Mouse (Mus musculus): ENCODE data around the gene Map3k21.

The Map3k21 gene

DNA sequence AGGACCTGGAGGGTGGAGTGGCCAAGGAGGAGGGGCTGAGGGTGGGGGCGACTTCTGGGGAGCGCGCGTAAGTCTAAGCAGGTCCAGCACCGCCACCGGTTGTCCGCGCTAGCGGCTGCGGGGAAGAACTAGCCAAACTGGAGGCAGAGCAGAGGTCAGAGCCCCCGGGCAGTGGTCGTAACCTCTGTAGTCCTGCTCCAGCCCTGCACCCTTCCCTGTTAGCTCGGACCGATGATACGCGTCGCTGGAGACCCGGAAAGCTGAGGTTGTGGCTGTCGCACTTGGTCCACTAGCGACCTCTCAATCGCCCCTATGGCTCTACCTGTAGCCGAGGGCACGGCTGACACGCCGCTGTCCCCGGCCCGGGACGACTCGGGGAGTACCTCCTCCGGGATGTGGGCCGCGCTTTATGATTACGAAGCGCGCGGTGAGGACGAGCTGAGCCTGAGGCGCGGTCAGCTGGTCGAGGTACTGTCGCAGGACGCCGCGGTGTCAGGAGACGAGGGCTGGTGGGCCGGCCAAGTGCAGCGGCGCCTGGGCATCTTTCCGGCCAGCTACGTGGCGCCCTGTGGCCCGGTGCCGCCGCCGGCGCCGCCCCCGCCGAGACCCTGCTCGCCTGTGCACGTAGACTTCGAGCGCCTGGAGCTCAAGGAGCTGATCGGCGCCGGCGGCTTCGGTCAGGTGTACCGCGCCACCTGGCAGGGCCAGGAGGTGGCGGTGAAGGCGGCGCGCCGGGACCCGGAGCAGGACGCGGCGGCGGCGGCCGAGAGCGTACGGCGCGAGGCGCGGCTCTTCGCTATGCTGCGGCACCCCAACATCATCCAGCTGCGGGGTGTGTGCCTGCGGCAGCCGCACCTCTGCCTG lies at the start of gene Map3k21:
TSS of gene Map3k21 (plus strand) at position 86 of the 864 bp plus-strand sequence.
- no peak for DNase-seq (ENCODE audit: low read depth, low spot score)

DNA sequence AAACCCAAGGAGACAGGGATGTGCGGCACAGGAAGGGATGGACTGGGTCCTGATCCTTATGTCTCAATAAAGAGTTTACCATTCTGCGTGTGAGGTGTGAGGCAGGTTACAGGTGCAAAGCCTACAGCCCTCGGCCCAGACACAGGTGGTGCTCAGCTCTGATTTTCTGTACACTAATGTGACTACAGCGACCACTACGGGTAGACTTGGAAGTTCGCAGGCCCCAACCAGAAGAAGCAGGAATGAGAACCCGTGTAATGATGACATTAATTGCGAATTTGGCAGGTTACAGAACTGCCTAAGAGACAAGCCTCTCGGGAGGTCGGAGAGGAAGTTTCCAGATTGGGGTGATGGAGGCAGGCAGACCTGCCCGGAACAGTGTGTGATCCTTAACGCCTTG lies 44.1 kb upstream of the Map3k21 start:
- no peak for DNase-seq (ENCODE audit: low read depth, low spot score)

DNA sequence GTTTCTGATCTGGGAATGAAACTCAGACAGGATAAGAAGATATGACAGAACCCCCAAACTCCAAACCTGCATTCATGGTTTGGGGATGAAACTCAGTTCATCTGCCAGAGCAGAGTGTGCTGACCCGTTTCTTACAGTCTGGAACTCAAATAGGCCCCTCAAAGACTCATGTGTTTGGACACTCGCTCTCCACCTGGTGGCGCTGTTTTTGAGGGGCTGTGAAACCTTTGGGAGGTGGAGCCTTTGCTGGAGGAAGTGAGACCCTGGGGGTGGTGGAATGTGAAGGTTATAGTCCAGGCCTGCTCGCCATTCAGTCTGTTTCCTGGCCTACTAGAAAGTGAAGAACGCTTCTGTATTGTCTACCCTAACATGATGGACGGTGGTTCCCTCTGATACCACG lies 41.7 kb upstream of the Map3k21 start:
- DNase-seq (ENCODE audit: low read depth, low spot score) = no peak

DNA sequence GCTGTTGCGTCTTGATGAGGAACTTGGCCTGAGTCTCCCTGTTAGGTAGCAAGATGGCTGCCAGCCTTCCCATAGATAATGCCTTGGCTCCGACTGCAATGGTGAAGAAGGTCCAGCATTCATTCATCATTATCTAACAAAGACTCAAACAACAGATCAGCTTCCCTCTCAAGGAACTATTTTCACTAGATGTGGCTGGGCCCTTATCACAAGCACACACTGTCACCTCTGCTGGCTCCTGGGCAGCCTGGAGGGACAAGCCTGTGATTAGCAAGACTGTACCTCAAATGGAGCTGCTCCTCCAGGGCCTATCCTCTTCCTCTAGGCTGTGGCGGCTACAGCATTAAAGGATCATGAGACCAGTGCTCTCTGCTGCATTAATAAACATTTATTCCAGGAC lies 40.5 kb upstream of the Map3k21 start:
- DNase-seq (ENCODE audit: low read depth, low spot score) = no peak

DNA sequence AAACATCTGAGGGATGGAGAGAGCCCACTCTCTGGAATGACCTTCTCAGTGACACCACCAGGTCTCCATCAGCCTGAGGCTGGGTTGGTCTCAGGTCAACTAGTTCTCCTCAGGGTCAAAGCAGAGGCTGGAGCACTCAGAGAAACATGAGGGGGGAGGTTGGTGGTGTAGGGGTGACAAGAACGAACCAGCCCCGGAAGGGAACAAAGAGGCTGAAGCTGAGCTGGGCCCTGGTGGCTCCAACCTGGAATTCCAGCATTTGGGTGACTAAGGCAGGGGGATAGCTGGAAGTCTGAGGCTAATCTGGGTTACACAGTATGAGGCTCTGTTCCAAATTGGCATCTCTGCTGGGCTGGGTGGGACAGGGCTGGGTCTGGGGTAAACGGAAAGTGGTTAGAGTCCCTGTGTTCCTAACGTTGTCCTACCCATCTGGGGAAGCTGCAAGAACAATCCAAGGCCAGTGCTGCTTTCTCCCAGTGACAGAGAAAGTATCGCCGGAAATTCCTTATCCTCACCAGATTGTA lies 40.0 kb upstream of the Map3k21 start:
- no peak for DNase-seq (ENCODE audit: low read depth, low spot score)

DNA sequence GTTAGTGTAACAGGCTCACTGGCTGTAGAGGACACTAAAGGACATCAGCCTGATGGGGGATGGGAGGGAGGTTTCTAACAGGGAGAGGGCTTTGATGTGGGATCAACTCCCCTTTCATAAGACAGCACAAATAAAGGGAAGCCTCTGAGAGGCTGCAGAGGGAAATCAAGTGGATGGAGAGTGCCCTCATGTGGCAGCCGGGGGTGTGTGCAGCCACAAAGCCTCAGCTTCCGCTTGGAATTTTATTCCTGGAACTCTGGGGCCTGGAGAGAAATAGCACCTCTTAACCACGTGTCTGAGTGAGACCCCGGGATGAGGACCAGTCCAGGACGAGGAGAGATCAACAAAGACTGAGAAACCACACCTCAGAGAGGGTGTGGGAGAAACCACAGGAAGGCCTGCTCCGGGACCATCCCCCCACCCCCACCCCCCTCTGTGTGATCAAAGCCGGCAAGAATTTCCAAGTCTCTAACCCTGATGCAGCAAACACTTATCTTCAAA lies 39.4 kb upstream of the Map3k21 start:
- peak; percentile 81 for DNase-seq (ENCODE audit: low read depth, low spot score)

DNA sequence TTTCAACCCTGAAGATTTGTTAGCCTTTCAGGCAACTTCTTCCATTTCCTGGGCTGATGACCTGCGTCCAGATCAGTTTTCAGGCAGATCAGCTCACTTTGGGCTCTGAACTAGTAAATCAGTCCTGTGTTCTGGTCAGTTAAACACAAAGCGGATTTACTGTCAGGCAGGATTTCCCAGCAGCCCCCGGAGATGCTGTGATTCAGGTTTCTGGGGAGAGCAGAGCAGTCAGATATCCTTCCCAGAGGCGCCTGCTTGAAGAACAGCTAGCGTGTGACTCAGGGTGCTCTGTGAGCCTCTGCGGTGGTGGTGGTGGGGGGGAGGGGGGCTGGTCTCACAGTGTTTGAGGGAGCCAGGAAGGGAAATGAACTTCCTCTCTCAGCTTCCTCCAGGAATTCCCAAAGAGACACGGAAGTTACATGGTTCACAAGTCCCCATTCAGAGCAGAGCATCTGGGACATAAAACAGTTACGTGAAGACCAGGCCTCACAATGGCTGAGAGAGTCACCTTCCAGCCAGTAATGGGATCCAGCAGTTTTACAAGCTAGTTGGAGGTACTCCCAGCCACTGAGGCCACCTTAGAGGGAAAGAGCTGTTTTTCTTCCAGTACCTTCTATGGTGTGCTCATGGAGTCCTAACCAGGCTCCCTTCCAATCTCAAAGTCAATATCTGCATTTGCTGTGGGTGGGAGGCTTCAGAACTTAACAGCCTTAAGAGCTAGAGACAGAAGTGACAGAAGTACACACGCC lies 37.6 kb upstream of the Map3k21 start:
- DNase-seq (ENCODE audit: low read depth, low spot score) = no peak

DNA sequence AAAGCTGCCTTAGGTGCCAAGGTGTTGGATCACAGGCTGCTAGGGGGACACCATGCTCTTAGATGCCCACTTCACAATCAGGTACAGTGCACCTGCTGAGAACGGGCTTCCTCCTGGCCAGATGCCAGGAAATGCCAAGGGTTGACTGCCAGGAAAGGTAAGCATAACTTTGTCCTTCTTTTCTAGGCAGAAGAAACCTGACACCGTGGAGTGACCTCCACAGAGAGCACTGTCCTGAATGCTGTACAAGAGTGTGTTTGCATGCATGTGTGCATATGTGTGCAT lies 37.1 kb upstream of the Map3k21 start:
- no peak for DNase-seq (ENCODE audit: low read depth, low spot score)

DNA sequence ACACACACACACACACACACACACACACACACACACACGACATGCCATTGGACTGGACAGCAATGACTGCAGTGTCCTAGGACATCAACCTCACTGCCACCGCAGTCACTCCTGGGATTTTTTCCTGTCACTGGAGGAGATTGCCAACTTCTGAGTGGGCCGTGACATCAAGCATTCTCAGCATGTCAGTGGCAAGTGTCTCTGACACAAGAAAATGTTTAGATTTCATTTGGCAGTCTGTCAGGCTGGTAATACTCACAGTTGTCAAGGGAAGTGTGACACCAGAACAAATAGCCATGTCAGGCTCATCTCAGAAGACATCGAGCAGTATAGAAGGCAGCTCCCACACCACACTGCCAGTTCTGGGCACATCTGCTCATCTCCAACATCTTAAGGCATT lies 29.8 kb upstream of the Map3k21 start:
- no peak for DNase-seq (ENCODE audit: low read depth, low spot score)

DNA sequence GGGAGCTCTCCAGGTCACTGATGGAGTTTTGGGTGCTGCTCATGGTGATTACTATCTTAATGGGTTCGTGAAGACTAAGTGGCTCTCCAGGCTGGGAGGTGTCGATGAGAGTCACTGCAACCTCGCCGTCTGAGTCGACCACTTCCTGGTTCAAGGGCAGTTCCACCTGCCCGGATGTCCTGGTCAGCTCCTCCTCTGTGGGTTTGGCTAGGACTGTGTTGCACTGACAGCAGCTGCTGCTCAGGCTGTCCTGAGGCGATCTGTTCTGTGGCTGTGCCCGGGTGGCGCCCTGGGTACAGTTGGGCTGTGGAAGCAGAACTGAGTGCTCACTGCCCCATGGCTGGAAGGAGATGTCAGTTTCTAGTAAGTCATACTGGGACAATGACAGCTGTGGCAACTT lies 22.7 kb upstream of the Map3k21 start:
- no peak for DNase-seq (ENCODE audit: low read depth, low spot score)

DNA sequence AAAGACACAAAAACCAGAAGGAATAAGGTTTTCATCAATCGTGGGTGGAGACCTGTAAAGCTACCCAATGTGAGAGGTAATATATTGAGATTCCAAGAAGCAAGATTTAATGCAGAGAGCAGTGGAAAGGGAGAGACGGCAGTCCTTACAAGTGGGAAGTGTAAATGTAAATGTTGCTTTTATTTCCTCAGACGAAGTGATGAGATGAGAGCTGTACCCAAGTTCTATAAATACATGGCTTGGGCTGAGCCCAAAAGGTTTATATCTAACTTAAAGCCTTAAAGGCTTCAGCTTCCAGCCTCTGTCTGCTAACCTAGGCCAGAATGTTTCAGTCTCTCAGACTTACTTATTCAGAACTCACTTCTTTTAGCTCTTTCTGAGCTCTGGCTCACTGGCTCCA lies 20.3 kb upstream of the Map3k21 start:
- no peak for DNase-seq (ENCODE audit: low read depth, low spot score)

DNA sequence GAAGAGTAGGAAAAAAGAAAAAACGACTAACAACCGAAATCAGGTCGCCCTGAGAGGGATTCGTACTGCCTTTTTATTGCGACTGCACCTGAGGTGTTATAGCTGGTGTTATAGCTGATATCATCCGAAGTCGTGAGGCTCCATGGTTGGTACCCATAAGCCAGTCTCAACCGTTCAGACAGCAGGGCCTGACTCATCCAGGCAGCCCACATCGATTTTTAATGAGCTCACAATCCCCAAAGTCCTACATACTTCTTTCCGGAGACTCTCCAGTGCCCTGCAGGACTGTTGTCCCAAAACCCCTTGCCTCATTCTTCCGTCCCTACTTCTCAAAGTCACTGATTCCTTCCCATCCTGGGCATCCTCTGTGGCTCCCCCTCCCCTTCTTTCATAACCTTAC lies 12.9 kb upstream of the Map3k21 start:
- no peak for DNase-seq (ENCODE audit: low read depth, low spot score)

DNA sequence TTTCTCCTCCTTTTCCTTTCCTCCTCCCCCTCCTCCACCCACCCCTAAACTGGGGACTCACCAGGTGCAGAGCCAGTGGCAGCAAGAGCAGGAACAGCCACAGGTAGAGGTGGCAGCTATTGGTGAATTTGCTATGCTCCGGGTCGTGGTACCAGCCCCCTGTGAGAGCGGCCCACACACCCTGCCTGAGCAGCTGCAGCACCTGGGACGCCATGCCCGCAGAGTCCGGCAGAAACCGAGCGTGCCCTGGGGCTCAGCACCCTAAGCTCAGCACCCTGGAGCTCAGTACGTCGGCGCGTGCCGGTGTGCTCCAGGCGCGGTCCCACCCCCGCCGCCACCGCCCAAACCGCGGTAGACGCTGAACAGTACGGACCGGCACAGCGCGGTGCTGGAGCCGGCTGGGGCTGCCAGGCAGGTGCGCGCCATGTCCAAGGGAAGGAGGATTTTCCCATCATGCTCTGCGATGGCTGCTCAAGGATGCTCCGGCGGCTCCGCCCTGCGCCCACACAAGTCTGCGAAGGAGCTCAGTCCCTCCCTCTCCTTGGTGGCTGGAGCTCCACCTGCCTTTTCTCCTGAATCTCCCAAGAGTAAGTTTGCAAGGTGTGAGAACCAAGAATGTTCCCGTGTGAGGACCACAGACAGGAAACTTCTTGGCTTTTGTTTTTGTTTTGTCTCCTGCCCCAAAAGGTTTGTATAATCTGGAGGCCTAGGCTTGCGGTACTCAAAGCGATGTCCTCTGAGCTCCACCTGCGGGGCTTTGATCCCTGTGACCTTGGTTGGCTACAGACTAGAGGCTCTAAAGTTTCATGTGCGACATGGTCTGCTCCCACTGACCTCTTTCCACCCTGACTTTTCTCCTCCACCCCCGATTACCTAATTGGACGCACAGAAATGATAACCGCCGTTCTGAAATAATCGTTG lies 12.1 kb upstream of the Map3k21 start, which contains the start of gene Pcnx2:
TSS of gene Pcnx2 (minus strand) at position 450 of the 921 bp plus-strand sequence.
- DNase-seq (ENCODE audit: low read depth, low spot score) = no peak

DNA sequence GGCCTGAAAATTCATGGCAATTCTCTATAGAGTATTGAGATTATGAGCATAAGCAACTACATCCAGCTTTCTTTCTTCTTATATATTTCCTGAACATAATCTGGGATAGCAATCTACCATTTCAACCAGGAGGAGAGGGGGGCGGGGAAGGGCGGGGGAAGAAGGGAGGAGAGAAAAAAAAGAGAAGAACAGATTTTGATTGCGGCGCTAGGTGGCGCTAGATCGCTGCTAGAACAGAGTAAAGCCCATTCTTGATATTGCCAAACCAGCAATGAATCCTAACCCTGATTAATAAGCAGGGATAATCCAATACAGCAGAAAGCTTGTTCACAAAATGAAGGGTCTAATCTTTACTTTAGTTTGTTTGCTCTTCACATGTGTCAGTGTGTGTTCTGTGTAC lies 11.4 kb upstream of the Map3k21 start:
- DNase-seq (ENCODE audit: low read depth, low spot score) = peak; percentile 73

DNA sequence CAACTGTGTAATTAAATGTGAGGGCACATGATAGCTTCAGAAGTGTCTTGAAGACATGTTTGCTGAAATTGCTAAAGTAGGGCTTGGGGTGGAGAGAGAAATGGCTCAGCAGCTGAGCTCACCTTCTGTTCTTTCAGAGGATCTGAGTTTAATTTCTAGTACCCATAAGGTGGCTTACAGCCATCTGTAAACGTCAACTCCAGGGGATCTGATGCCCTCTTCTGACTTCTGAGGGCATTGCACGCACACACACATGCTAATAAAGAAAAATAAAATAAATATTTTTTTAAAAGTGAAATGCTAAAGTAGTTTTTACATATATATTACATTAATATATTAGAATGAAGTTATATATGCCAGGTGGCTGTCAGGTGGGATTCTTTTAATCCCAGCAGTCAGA lies 9.1 kb upstream of the Map3k21 start:
- DNase-seq (ENCODE audit: low read depth, low spot score) = no peak

DNA sequence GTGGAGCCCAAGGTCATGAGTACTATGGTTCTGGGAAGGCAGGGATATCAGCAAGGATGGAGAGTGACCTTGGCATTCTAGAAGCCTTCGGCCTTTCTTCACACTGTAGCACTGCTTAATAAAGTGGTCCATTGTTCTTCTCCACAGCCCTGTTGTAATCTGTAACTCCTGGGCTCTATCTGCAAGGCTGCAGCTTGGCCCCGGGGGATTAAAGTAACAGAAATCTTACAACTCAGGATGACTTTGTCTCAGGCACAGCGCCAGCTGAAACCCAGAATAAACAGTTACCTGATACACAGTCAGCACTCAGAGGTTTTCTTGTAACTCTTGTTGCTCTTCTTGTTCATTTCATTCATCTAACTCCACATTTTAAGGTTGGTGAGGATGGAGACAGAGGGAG lies 7.7 kb upstream of the Map3k21 start:
- no peak for DNase-seq (ENCODE audit: low read depth, low spot score)

DNA sequence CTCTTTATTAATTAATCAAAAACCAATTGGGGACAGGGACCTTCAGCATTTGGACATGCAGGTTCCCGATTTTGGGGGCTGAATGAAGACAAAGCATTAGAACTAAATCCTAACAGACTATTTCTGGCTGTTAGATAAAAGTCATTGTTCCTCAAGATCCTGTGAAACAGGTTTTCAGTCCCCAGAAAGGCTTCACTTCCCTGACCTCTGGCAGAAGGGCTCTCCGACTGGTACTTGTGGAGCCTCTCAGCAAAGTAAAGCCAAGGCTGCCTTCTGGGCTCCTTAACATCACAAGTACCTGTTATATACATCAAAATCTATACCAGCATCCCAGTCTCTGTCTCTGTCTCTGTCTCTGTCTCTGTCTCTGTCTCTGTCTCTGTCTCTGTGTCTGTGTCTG lies 4.9 kb upstream of the Map3k21 start:
- no peak for DNase-seq (ENCODE audit: low read depth, low spot score)

DNA sequence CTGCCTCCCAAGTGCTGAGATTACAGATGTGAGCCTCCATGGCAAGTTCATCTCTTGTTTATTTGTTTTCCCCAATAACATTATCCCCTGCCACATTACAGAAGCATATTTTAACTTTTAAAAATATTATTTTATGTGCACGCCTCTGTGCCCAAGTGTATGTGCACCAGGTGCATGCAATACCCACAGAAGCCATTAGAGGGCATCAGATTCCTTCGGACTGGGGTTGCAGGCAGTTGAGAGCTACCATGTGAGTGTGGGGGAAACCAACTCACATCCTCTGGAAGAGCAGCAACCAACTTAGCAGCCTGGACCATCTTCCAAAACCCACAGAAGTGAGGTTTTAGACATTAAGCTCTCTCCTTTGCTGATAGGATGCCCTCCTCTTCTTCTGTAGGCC lies 2.9 kb upstream of the Map3k21 start:
- no peak for DNase-seq (ENCODE audit: low read depth, low spot score)

DNA sequence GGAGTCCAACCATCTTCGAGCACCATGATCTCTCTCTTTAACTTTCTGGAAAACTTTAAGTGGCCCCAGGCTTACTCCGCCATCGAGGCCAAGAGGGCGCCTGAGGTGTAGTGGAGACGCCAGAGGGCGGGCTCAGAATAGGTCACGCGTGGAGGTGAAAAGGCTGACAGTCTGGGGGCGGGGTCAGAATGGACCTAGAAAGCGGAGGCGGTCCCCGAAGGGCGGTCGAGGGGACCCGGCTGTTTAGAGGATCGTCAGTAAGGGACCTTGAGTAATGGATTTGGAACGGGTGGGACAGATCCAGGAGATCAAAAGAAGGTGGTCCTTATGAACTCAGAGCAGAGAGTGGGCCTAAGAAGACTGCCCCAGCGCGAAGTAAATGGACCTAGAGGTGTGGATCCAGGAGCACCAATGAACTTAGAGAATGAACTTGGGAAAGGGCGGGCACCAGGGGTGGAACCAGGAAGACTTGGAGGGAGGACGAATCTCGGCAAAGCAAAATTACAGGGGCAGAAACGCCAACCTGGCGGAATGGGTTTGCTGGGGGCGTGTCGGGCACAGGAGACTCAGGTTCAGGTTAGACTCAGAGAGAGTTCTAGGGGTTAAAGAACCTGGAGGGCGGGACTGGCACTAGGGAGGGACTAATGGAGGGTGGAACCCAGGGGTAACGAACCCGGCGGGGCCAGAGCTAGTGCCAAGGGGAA lies 437 bp upstream of the Map3k21 start:
- DNase-seq (ENCODE audit: low read depth, low spot score) = no peak

DNA sequence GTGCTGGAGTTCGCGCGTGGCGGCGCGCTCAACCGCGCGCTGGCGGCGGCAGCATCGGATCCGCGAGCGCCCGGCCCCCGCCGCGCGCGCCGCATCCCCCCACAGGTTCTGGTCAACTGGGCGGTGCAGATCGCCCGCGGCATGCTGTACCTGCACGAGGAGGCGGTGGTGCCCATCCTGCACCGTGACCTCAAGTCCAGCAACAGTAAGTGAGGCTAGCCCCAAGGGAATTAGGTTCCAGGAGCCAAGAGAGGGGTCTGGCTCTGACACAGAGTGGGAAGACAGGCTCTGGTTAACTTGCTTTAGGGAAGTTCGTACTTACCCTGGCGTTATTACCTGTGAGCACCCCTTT lies 955 bp downstream of the Map3k21 start:
- DNase-seq (ENCODE audit: low read depth, low spot score) = no peak

DNA sequence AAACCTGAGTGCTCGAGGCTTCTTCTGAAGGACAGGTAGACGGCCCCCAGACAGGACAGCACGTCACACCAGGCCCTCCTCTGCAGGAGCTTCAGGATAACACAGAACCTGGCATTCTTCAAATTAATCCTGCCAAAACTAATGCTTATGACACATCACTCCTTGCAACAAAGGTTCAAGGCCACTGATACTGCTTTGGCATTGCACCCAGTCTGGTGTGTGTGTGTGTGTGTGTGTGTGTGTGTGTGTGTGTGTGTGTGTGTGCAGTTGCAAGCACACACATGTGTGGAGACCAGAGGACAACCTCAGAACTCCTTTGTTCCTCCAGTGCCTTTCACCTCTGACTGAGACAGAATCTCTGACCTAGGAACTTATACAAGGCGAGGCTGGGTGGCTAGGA lies 3.0 kb downstream of the Map3k21 start:
- no peak for DNase-seq (ENCODE audit: low read depth, low spot score)
